Mouse (Mus musculus): Measurements from ENCODE around the gene Mfng. TPM values are rescaled to one million over a fixed set of nuclear protein-coding genes. Genes with fewer than 3 reads are reported as not detected.

Gene Mfng
- polyA plus RNA-seq, 1 experiment from 2014 or later: 7.2 TPM

GRCm38 (mm10) chr15:78808980-78809379, 35.7 kb upstream of the Mfng start:
- H3K36me3 ChIP-seq (ENCODE audit: control insufficient read depth, insufficient read depth, low read length): no peaks in the 10 kb centered on the region
- no peaks in the 10 kb centered on the region for H3K9me3 ChIP-seq (ENCODE audit: control insufficient read depth, low read length)
- DNase-seq (ENCODE audit: low spot score) (no peak), ATAC-seq (ENCODE audit: low FRiP score, low TSS enrichment) (no peak)
- H3K4me3 ChIP-seq (ENCODE audit: low read depth, low read length): no peak overlapping the region
- H3K27ac ChIP-seq (replicated peaks): no peak overlapping the region
- H3K27me3 ChIP-seq (ENCODE audit: control insufficient read depth, insufficient read depth, low read length): no peaks in the 10 kb centered on the region
- H3K4me2 ChIP-seq (replicated peaks; ENCODE audit: low read depth): no peak overlapping the region
- H3K4me1 ChIP-seq (replicated peaks; ENCODE audit: control insufficient read depth, insufficient read depth): no peaks in the 10 kb centered on the region
- TF ChIP-seq EP300 (optimal IDR thresholded peaks at IDR 0.05) (no peak), CTCF (IDR thresholded peaks at IDR 0.05; ENCODE audit: low read depth) (no peak)
- WGBS: 87% methylated on average over 2 of the region's 2 CpGs
- no peak overlapping the region for H3K9ac ChIP-seq (ENCODE audit: low read length)

DNA sequence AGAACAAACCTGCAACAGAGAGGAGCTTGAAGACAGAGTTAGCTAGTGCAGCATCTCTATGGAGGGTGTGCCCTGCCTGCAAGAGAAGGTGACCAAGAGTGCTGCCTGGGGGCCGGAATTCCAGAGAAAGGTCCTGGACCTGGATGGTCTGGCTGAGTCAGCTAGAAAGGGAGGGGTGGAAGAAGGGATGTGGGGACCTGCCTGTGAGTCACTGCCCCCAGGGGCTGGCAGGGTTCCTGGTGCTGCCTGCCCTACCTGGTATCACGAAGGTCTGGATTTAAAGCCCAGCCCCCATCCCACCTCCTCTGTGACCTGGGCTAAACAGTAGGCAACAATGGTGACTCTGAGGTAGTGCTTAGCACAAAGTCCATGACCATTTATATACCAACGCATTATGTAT, 33.9 kb upstream of the Mfng start:
- Histone ChIP-seq H3K9ac (ENCODE audit: low read length) (no peak overlapping the region), H3K27me3 (ENCODE audit: control insufficient read depth, insufficient read depth, low read length) (no peaks in the 10 kb centered on the region), H3K4me3 (ENCODE audit: low read depth, low read length) (no peak overlapping the region), H3K36me3 (ENCODE audit: control insufficient read depth, insufficient read depth, low read length) (no peaks in the 10 kb centered on the region), H3K4me2 (replicated peaks; ENCODE audit: low read depth) (no peak overlapping the region), H3K9me3 (ENCODE audit: control insufficient read depth, low read length) (no peaks in the 10 kb centered on the region), H3K4me1 (replicated peaks; ENCODE audit: control insufficient read depth, insufficient read depth) (peaks cover 3% of the 10 kb centered on the region; the same call in 1 of the 2 replicates), H3K27ac (replicated peaks) (no peak overlapping the region)
- 63% methylated on average over 3 of the region's 3 CpGs for WGBS
- DNase-seq (ENCODE audit: low spot score) (peak; percentile 54), ATAC-seq (ENCODE audit: low FRiP score, low TSS enrichment) (peak; percentile 11)
- TF ChIP-seq EP300 (optimal IDR thresholded peaks at IDR 0.05): no peak
- TF ChIP-seq CTCF (IDR thresholded peaks at IDR 0.05; ENCODE audit: low read depth): no peak

DNA sequence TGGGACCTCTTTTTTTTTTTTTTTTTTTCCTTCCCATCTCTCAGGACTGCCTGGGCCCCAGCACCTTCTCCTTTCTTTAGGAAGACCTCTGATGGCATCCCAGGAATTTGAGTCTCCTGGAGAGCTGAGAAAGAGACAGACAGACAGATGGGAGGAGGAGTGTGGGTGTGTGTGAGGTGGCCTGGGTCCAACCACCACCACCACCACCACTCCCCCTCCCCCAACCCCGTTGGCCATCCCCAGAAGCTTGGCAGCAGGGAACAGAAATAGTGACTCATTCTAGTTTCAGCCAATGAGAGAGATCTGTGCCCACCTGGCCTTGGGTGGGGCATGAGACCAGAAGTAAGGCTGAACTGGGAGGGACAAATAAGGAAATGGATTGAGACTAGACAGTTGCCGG, 33.3 kb upstream of the Mfng start:
- TF ChIP-seq CTCF (IDR thresholded peaks at IDR 0.05; ENCODE audit: low read depth): no peak
- no peak for TF ChIP-seq EP300 (optimal IDR thresholded peaks at IDR 0.05)
- no peaks in the 10 kb centered on the region for H3K9me3 ChIP-seq (ENCODE audit: control insufficient read depth, low read length)
- no peaks in the 10 kb centered on the region for H3K36me3 ChIP-seq (ENCODE audit: control insufficient read depth, insufficient read depth, low read length)
- H3K9ac ChIP-seq (ENCODE audit: low read length): no peak overlapping the region
- no peak overlapping the region for H3K4me3 ChIP-seq (ENCODE audit: low read depth, low read length)
- no peak overlapping the region for H3K4me2 ChIP-seq (replicated peaks; ENCODE audit: low read depth)
- ATAC-seq (ENCODE audit: low FRiP score, low TSS enrichment) (no peak), DNase-seq (ENCODE audit: low spot score) (peak; percentile 45)
- WGBS: 34% methylated on average over 2 of the region's 2 CpGs
- no peaks in the 10 kb centered on the region for H3K27me3 ChIP-seq (ENCODE audit: control insufficient read depth, insufficient read depth, low read length)
- peaks cover 3% of the 10 kb centered on the region; the same call in 1 of the 2 replicates for H3K4me1 ChIP-seq (replicated peaks; ENCODE audit: control insufficient read depth, insufficient read depth)
- no peak overlapping the region for H3K27ac ChIP-seq (replicated peaks)

DNA sequence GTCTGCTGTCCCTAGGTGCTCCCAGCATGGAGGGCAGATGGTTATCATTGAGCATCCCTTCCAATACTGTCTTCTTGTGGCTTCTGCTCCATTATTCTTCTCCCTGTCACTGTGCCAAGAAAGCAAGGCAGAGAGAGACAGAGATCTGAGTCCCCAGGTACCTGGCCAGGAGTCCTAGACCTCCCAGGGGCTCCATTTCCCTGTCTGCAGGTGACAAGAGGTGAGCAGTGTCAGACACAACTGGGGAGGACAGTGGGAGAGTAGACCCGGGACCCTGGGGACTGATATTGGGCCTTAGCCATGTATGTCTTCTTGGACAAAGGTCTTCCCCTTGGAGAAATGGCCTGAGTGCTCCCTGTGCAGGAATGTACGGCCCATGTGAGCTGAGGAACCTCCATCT, 32.1 kb upstream of the Mfng start:
- DNase-seq (ENCODE audit: low spot score): no peak
- TF ChIP-seq CTCF (IDR thresholded peaks at IDR 0.05; ENCODE audit: low read depth) (no peak), EP300 (optimal IDR thresholded peaks at IDR 0.05) (no peak)
- no peak overlapping the region for H3K9ac ChIP-seq (ENCODE audit: low read length)
- H3K4me1 ChIP-seq (replicated peaks; ENCODE audit: control insufficient read depth, insufficient read depth): peaks cover 3% of the 10 kb centered on the region; the same call in 1 of the 2 replicates
- 75% methylated on average over 2 of the region's 2 CpGs for WGBS
- no peaks in the 10 kb centered on the region for H3K36me3 ChIP-seq (ENCODE audit: control insufficient read depth, insufficient read depth, low read length)
- no peak for ATAC-seq (ENCODE audit: low FRiP score, low TSS enrichment)
- no peaks in the 10 kb centered on the region for H3K27me3 ChIP-seq (ENCODE audit: control insufficient read depth, insufficient read depth, low read length)
- no peaks in the 10 kb centered on the region for H3K9me3 ChIP-seq (ENCODE audit: control insufficient read depth, low read length)
- no peak overlapping the region for H3K4me3 ChIP-seq (ENCODE audit: low read depth, low read length)
- H3K27ac ChIP-seq (replicated peaks): no peak overlapping the region
- no peak overlapping the region for H3K4me2 ChIP-seq (replicated peaks; ENCODE audit: low read depth)

- TF ChIP-seq EP300 (optimal IDR thresholded peaks at IDR 0.05): no peak
- TF ChIP-seq CTCF (IDR thresholded peaks at IDR 0.05; ENCODE audit: low read depth): no peak
- Histone ChIP-seq H3K9ac (ENCODE audit: low read length) (no peak overlapping the region), H3K36me3 (ENCODE audit: control insufficient read depth, insufficient read depth, low read length) (no peaks in the 10 kb centered on the region), H3K9me3 (ENCODE audit: control insufficient read depth, low read length) (no peaks in the 10 kb centered on the region), H3K4me3 (ENCODE audit: low read depth, low read length) (no peak overlapping the region), H3K27me3 (ENCODE audit: control insufficient read depth, insufficient read depth, low read length) (no peaks in the 10 kb centered on the region), H3K27ac (replicated peaks) (peak overlapping the region; percentile 83), H3K4me2 (replicated peaks; ENCODE audit: low read depth) (no peak overlapping the region), H3K4me1 (replicated peaks; ENCODE audit: control insufficient read depth, insufficient read depth) (peaks cover 3% of the 10 kb centered on the region; the same call in 1 of the 2 replicates)
- ATAC-seq (ENCODE audit: low FRiP score, low TSS enrichment) (no peak), DNase-seq (ENCODE audit: low spot score) (peak; percentile 65)
- WGBS: 17% methylated on average over 6 of the region's 6 CpGs
Measured at GRCm38 (mm10) chr15:78804326-78804725, 31.1 kb upstream of the Mfng start.

- H3K9me3 ChIP-seq (ENCODE audit: control insufficient read depth, low read length): no peaks in the 10 kb centered on the region
- ATAC-seq (ENCODE audit: low FRiP score, low TSS enrichment) (peak; percentile 10; the same call in 1 of the 2 replicates), DNase-seq (ENCODE audit: low spot score) (no peak)
- H3K4me1 ChIP-seq (replicated peaks; ENCODE audit: control insufficient read depth, insufficient read depth): peaks cover 3% of the 10 kb centered on the region; the same call in 1 of the 2 replicates
- H3K4me3 ChIP-seq (ENCODE audit: low read depth, low read length): no peak overlapping the region
- TF ChIP-seq CTCF (IDR thresholded peaks at IDR 0.05; ENCODE audit: low read depth) (no peak), EP300 (optimal IDR thresholded peaks at IDR 0.05) (no peak)
- WGBS: 18% methylated on average over 8 of the region's 8 CpGs
- H3K4me2 ChIP-seq (replicated peaks; ENCODE audit: low read depth): peak overlapping the region; percentile 94
- no peaks in the 10 kb centered on the region for H3K27me3 ChIP-seq (ENCODE audit: control insufficient read depth, insufficient read depth, low read length)
- no peak overlapping the region for H3K9ac ChIP-seq (ENCODE audit: low read length)
- peak overlapping the region; percentile 83 for H3K27ac ChIP-seq (replicated peaks)
- H3K36me3 ChIP-seq (ENCODE audit: control insufficient read depth, insufficient read depth, low read length): 0 out of 2 replicates have a peak, but pooled peaks cover under 1% of the 10 kb centered on the region
Measured at GRCm38 (mm10) chr15:78803499-78803900, 30.2 kb upstream of the Mfng start.
